Mouse (Mus musculus): Measurements from ENCODE around the gene Klk1b5. TPM values are rescaled to one million over a fixed set of nuclear protein-coding genes. Genes with fewer than 3 reads are reported as not detected.

Klk1b5 gene
- not detected for total RNA-seq (2023)

GRCm38 (mm10) chr7:44215645-44216044 is at the start of gene Klk1b5:
TSS of gene Klk1b5 (plus strand) at chr7:44215945.

GRCm38 (mm10) chr7:44187936-44188335 is 27.8 kb upstream of the Klk1b5 start, which contains the start of gene Klk1b24:
TSS of gene Klk1b24 (plus strand) at chr7:44188236.

GRCm38 (mm10) chr7:44197891-44198290 is 17.9 kb upstream of the Klk1b5 start, which contains the start of gene Klk1b3:
TSS of gene Klk1b3 (plus strand) at chr7:44198191.

GRCm38 (mm10) chr7:44207135-44207534 is 8.6 kb upstream of the Klk1b5 start, which contains the start of gene Klk1b4:
TSS of gene Klk1b4 (plus strand) at chr7:44207435.

GRCm38 (mm10) chr7:44225076-44225475 is 9.3 kb downstream of the Klk1b5 start, which contains the start of gene Klk1:
TSS of gene Klk1 (plus strand) at chr7:44225360.

GRCm38 (mm10) chr7:44235909-44236308 is 20.2 kb downstream of the Klk1b5 start, which contains the start of gene Gm36864:
TSS of gene Gm36864 (plus strand) at chr7:44236177.

GRCm38 (mm10) chr7:44246055-44246983 is 30.6 kb downstream of the Klk1b5 start, which contains the start of the genes 1700028J19Rik and 2410002F23Rik:
TSS of gene 1700028J19Rik (minus strand) at chr7:44246695.
TSS of gene 2410002F23Rik (plus strand) at chr7:44246722.

GRCm38 (mm10) chr7:44257278-44257677 is 41.5 kb downstream of the Klk1b5 start, which contains the start of gene Acp4:
TSS of gene Acp4 (minus strand) at chr7:44257378.

GRCm38 (mm10) chr7:44261147-44261546 is 45.4 kb downstream of the Klk1b5 start, which contains the start of gene Gm15517:
TSS of gene Gm15517 (plus strand) at chr7:44261447.

Other genes with a start within 250 kb of the Klk1b5 start
- gene Klk1b1, start 249.2 kb upstream of the Klk1b5 start, total RNA-seq (2023) = not detected
- not detected for gene Klk1b9, start 239.9 kb upstream of the Klk1b5 start, total RNA-seq (2023)
- not detected for gene Klk1b11, start 220.1 kb upstream of the Klk1b5 start, total RNA-seq (2023)
- gene Klk1b26, start 203.8 kb upstream of the Klk1b5 start, total RNA-seq (2023) = not detected
- not detected for gene Klk1b27, start 163.7 kb upstream of the Klk1b5 start, total RNA-seq (2023)
- gene Klk1b21, start 113.6 kb upstream of the Klk1b5 start, total RNA-seq (2023) = not detected
- gene Klk1b22, start 103.3 kb upstream of the Klk1b5 start, total RNA-seq (2023) = not detected
- not detected for gene Klk1b16, start 79.2 kb upstream of the Klk1b5 start, total RNA-seq (2023)
- gene Klk1b24, start 27.7 kb upstream of the Klk1b5 start, total RNA-seq (2023) = not detected
- gene Klk1b3, start 17.8 kb upstream of the Klk1b5 start, total RNA-seq (2023) = not detected
- not detected for gene Klk1b4, start 8.5 kb upstream of the Klk1b5 start, total RNA-seq (2023)
- not detected for gene Klk1, start 9.4 kb downstream of the Klk1b5 start, total RNA-seq (2023)
- gene Gm36864, start 20.2 kb downstream of the Klk1b5 start, total RNA-seq (2023) = not detected
- gene 1700028J19Rik, start 30.8 kb downstream of the Klk1b5 start, total RNA-seq (2023) = 1.9 TPM
- gene 2410002F23Rik, start 30.8 kb downstream of the Klk1b5 start, total RNA-seq (2023) = 245 TPM
- not detected for gene Acp4, start 41.4 kb downstream of the Klk1b5 start, total RNA-seq (2023)
- gene Gm15517, start 45.5 kb downstream of the Klk1b5 start, total RNA-seq (2023) = not detected
- gene Clec11a, start 91.0 kb downstream of the Klk1b5 start, total RNA-seq (2023) = 0.89 TPM
- gene Shank1, start 94.3 kb downstream of the Klk1b5 start, total RNA-seq (2023) = 2.8 TPM
- not detected for gene Syt3, start 168.2 kb downstream of the Klk1b5 start, total RNA-seq (2023)
- not detected for gene 1700008O03Rik, start 169.9 kb downstream of the Klk1b5 start, total RNA-seq (2023)
- not detected for gene Lrrc4b, start 213.1 kb downstream of the Klk1b5 start, total RNA-seq (2023)
- not detected for gene Aspdh, start 249.4 kb downstream of the Klk1b5 start, total RNA-seq (2023)

Data from CD8-positive naive resting alpha-beta T cell, adult 57 days (primary cell).